Mouse (Mus musculus) gastrocnemius, adult 18-20 months (tissue): ENCODE results near the gene Pfn2. TPM values are rescaled to one million over a fixed set of nuclear protein-coding genes. Genes with fewer than 3 reads are reported as not detected.
"Not testable (repeated sequence)": the region's sequence is repeated elsewhere in the genome, so short reads cannot be mapped to it uniquely, and the experiment has no call there.

ENCODE experiments used
- DNase-seq: peaks from one replicate; pipeline ENCODE4 v3.0.0; 2021; ENCODE audit warnings: low spot score
- long read RNA-seq, 2 experiments: library from polyadenylated mRNA; stranded (forward); transcript quantifications; one replicate each; pipeline ENCODE4 v2.0.0; 2021
- total RNA-seq, 2 experiments: library from RNA; stranded (reverse); gene quantifications; 2 replicates each; pipeline ENCODE4 v1.2.3; 2021

The Pfn2 gene
- total RNA-seq, result 100 to 1,000 TPM; 189 to 190 TPM
- long read RNA-seq, experiment 1, transcript Pfn2-204 (3 exons, 810 nt), result minor isoform, 22 of 327 reads
- long read RNA-seq, experiment 1, transcript Pfn2-202 (3 exons, 1,879 nt), result minor isoform, 42 of 327 reads
- long read RNA-seq, experiment 1, transcript Pfn2-201 (3 exons, 2,342 nt), result major isoform, 240 of 327 reads
- long read RNA-seq, experiment 1, partial matches to known transcripts, result 1 of 327 reads
- long read RNA-seq, experiment 1, other reads (novel, unspliced or antisense), result 20 of 327 reads
- long read RNA-seq, experiment 2, transcript Pfn2-201 (3 exons, 2,342 nt), result major isoform, 230 of 307 reads
- long read RNA-seq, experiment 2, transcript Pfn2-202 (3 exons, 1,879 nt), result minor isoform, 27 of 307 reads
- long read RNA-seq, experiment 2, transcript Pfn2-204 (3 exons, 810 nt), result minor isoform, 17 of 307 reads
- long read RNA-seq, experiment 2, partial matches to known transcripts, result 5 of 307 reads
- long read RNA-seq, experiment 2, other reads (novel, unspliced or antisense), result 27 of 307 reads

DNA sequence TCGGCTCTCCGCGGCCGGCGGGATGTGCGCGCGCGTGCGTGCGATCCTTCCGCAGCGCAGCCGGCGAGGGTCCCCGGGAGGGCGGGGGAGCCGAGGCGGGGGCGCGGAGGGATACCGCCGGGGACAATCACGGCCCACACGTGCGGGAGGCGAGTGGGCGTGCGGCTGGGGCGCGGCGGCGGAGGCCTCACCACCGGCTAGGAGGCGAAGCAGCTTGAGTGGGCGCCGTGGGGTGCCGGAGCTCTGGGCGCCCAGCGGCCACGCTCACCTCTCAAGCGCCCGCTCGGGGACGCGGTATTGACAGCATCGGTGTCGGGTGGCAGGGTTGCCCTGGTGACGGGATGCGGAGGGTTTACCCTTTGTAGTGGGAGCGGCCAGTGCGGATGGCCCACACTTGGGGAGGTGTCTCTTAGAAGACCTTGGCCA, at the start of gene Pfn2:
TSS of gene Pfn2 (minus strand) at position 320 of the 426 bp plus-strand sequence.
- DNase-seq, result peak; percentile 64

DNA sequence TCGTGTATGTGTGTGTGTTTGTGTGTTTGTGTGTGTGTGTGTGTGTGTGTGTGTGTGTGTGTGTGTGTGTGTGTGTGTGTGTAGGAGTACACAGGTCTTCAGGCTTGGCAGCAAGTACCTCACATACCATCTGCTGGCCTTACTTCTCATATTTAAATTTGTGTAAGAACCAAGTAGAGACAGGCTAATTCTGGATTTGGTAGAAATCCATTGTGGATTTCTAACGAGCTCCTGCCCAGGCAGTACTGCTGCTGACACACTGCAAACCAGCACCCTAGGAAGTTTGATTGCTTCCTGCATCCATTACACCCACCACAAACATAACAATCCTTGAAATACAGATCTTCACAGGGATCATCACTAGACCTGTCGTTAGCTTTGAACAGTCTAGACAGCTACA, 35.1 kb upstream of the Pfn2 start:
- no peak for DNase-seq

DNA sequence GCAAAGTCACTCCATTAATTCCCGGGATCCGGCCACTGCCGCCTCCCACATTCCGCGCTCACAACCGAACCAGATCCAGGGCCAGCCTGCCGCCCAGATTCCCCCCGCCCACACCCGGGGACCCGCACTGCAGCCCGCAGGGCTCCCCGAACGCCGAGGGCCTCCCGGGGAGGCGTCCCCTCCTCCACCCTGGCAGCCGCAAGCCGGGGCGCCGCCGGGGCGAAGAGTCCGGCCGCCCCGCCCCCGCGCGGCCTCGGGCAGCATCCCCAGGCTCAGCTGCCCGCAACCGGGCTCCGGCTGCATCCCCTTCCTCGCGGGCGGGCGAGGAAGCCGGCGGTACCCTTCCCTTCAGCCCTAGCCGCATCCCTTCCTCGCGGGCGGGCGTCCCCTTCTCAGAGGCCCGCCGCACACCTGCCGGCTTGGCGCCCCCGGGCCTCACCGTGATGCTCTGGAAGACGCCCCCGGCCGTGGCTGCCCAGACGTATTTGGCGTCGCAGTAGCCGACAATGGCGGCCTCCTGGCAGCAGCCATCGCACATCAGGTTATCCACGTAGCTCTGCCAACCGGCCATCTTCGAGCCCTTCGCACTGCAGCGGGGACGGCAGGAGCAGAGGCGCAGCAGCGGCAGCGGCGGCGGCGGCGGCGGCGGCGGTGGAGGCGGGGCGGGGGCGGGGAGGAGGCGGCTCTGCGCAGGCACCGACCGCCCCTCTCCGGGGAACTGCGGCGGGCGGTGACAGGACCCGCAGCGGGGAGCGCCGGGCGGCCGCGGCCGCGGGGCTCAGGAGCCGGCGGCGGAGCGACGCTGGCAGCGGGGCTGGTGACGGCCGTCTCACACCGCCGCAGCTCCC, 743 bp downstream of the Pfn2 start:
- peak; percentile 54 for DNase-seq

DNA sequence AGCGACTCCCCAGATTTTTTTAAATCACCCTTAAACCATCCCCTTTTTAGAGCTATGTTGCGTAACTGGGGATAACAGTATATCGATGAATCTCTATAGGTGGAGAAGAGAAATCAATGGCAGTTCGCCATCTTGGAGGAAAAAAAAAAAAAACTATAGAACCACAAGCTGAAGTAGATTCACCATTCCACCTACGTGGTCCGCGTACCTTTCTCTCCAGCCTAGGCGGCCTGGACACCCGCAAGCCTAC, 1.3 kb downstream of the Pfn2 start:
- DNase-seq, result no peak

DNA sequence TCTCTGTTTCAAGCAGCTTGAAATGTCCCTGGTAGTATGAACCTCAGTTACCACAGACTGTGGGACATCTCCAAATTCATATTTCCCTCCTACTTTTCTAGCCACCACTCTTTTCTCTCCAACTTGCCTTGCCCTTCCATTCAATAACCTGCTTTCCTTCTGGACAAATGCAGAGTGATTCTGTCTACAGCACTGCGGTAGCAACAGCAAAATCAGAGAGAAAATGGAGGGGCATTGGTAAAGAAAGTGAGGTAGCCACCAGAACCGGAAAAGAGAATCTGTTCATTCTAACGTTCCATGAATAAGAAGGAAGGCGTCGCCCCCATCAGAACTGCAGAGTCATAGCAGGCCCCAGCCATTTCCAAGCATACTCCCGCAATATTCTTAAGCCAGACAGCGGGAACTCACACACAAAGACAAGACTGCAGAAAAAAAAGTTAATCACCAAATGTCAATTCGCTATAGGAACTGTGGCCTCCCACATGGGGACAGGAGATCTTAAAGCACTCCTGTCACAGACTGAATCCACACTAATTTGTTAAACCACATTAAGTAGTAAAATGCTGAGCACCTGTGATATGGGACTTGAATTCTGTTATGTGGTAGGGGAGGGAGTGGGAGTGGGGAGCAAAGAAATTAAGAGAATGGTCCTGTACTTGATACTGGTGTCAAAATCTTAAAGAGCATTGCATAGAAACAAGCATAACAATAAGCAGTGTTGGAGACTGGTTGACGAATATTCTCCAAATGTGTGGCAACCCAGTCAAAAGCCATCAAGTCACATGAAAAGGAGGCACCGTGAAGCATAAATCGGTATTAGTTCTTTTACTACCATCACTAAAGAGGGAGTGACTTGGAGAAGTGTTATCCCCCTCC, 1.9 kb downstream of the Pfn2 start:
- peak; percentile 38 for DNase-seq

DNA sequence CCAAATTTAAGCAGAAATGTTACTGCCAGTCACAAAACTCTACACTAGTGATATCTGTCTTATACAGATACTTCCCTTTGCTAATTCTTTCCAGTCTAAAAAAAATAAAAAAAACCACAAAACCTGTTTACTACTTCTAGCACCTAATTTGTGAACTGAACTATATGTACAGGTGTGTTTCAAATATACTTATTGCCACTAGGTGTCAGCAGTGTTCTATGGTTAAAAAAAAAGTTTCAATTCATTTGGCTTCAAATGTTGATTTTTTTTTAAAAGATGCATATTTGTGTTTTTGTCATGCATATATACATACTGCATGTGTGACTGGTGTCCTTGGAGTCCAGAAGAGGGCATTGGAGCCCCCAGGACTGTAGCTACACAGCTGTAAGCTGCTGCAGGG, 4.1 kb downstream of the Pfn2 start:
- DNase-seq, result no peak

DNA sequence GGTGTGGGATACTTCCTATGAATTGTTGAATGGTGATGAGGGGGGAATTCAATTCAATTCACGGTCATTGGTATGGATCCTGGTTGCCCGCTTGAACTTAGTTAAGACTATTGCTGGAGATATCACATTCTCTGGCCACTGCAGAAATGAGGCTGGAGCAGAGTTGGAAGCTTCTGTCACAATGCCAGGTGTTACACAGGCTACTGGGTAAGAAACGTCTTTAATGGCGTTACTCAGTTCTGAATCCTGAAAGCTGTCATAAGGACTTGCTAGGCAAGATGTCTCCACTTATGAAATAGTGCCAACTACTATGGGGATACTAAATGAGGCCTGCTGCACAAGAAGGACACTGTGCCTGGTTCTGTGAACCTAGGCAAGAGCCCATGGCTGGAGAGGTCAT, 11.0 kb downstream of the Pfn2 start:
- no peak for DNase-seq

DNA sequence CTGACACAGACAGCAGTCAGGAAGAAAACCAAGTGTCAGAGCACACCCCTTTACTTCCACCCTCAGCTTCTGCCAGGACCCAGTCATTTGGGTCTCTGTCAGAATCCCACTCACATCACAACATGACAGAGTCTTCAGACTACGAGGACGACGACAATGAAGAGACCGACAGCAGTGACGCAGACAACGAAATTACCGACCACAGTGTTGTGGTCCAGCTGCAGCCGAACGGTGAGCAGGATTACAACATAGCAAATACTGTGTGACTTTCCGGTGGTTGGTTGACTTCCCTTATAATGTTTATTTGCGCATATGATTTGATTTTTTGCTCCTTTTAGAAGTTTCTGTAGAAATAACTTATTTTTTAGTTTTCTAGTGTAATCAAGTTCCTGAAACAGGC, 14.3 kb downstream of the Pfn2 start:
- no peak for DNase-seq

DNA sequence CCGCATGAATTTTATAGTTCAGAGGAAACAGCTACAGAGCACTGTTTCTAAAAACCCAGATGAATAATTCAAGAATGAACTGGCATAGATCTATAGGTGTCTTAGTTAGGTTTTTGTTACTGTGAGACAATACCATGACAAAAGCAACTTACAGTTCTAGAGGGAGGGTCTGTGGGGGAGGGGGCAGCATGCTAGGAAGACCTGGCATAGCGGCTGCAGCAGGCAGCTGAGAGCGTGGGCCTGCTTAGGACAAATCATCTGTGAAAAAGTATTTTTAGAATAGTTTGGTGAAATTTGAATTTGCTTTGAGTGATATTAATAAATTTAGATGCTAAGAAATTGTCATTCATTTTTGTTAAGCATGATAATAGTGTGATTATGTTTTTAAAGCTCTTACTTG, 22.0 kb downstream of the Pfn2 start:
- no peak for DNase-seq

DNA sequence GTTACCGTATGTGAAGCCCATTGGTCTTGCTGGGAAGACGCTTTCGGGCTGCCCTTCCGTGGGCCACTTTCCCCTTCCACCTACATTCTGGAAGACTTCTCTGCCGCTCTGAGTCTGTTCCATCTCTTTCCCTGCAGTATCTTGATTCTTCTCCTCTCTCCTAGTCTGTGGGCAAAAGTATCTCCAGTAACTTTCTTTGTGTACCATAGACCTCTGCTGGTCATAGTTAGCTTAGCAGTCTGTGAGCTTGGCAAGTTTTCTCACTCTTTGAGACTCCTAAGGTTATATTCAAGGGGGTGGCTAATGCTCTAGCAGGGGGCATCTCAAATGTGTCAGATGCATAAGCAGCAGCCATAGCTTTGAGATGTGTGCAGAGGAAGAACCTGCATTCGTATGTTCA, 32.4 kb downstream of the Pfn2 start:
- peak; percentile 30 for DNase-seq

DNA sequence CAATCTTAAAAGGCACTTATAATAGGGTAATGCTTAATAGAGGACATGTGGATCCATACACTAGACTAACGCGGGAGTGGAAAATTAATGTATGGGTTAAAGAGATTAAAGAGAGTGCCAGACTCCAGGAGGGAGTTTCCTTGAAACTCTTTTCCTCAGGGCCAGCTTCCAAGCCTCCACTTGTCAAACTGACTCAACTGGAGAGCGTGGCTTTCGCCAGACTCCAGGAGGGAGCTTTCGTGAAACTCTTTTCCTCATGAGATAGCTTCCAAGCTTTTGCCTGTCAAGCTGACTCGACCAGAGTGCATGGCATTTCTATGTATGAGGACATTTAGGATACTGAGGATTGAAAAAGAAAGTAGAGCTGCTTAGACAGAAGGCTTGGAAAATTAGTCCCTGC, 52.8 kb downstream of the Pfn2 start:
- DNase-seq, result not testable (repeated sequence)

Other genes starting within 250 kb of the Pfn2 start
- 10 to 100 TPM; 11.1 to 12.9 TPM for gene Commd2, start 196.4 kb downstream of the Pfn2 start, total RNA-seq
- not detected for gene Ankub1, start 155.3 kb downstream of the Pfn2 start, total RNA-seq
- gene Rnf13, start 112.0 kb downstream of the Pfn2 start, total RNA-seq, result 10 to 100 TPM; 34.8 to 41.5 TPM